Mouse (Mus musculus): ENCODE results near the gene Gm12830.

Gene Gm12830

DNA sequence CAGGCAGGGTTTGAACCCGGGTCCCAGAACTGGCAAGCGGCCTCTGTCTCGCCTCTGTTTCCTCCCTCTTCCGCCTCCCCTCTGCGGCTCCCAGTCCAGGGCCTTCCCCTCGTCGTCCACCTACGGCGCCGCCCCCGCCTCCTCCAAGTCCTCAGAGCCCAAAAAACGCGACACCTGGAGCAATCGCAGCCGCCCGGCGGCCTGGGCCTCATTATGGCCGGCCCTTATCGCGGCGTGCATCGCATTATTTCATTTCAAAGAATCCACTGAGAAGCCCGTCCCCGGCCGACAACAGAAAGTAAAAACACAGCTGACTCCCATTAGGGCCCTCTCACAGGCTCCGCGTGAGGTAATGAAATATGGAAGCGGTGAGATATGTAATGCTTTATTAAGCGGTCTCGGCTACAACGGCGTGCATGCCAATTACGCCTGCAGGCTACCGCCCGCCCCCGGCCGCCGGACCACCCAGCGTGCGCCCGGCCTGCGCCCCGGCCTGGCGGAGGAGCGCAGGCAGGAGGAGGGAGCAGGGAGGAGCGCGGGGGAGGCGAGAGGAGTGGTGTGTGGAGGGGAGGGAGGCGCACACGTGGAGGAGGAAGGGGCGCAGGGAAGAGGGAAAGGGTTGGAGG is at the start of gene Gm12830:
TSS of gene Gm12830 (plus strand) at position 156 of the 626 bp plus-strand sequence.
- no peak for DNase-seq (ENCODE audit: extremely low read depth, low read depth, low spot score)

DNA sequence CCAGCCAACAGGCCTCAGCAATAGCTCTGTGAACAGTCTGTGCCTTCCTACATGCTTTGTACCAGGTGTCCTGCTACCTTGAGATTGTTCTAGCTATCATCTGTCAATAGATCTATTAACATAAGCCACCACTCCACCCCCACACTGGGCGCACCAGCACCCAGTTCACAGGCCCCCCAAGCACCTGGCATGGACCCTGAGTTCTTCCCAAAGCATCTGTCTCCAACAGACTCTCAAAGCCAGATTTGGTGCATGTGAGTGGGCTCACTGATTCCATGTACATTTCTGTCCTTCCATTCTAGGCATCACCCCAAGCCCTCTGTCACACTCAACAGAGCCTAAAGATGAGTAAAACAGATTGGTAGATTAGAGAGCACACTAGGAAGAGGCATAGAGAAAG is 48.2 kb upstream of the Gm12830 start:
- DNase-seq (ENCODE audit: extremely low read depth, low read depth, low spot score) = no peak

DNA sequence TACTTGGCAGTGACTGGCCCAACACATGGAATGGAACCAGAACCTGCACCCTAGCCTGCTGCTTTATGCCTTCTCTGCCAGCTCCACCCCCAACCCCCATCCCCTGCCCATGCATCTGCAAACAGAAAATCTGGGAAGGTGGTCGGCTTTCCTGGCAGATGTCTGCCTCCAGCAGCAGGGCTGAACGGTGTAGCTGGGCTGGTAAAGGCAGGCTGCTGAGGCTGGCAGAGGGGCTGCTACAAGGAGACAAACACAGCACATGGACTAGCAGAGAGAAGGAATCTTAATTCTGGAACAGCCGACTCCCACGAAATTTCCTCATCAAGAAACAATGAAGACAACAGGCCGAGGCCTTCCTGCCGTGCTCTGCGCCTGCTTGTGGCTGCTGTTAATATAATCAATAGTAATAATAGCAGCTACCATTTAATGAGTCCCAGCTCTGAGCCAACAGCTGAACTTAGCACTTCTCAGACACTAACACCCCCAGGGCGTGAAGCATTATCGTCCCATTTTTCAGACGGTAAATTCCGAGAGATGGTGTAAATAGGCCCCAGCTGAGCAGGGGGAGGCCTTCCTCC is 43.8 kb upstream of the Gm12830 start:
- no peak for DNase-seq (ENCODE audit: extremely low read depth, low read depth, low spot score)

DNA sequence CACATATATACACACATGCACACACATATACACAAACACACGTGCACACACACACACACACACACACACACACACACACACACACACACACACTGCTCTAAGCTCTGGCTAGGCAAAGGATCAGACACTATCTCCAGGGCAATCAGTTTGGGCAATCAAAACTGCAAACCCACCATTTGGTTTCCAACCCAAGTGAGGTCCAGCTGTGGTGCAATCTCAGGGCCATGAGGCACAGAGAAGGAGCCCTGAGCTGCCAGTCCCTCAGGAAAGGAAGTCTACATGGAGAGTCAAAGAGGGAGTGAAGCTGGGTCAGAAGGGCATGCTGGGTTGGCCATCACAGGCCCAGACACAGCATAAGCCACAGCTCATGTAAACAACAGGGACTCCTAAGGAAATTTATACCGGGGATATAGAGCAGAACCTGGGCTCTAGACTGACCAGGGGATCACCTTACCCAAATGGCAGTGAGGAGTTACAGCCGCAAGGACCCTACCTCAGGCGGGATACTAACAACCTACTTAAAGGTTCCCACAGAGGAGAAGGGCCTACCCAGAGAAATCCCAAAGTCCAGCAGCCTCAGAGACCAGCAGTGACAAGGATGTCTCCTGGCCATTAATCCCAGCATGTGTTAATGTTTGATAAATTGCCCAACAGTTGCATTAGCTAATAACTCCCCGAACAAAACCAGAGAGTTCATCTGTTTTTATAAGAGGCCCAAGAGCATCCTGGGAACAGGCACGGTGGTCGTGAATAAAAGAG is 42.6 kb upstream of the Gm12830 start:
- DNase-seq (ENCODE audit: extremely low read depth, low read depth, low spot score) = no peak

DNA sequence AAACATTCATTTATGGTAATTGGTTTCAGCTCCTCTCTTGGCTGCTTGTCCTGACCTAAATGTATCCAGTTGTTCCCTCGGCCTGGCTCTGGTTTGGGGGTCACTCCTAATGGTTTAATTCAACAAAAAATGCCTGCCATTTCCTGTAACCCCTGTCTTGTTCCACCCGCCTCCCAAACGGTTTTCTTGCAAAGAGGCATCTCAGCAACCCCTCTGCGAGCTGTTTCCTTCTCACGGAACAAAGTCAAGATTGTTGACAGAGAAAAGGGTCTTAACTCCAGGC is 42.1 kb upstream of the Gm12830 start:
- no peak for DNase-seq (ENCODE audit: extremely low read depth, low read depth, low spot score)

DNA sequence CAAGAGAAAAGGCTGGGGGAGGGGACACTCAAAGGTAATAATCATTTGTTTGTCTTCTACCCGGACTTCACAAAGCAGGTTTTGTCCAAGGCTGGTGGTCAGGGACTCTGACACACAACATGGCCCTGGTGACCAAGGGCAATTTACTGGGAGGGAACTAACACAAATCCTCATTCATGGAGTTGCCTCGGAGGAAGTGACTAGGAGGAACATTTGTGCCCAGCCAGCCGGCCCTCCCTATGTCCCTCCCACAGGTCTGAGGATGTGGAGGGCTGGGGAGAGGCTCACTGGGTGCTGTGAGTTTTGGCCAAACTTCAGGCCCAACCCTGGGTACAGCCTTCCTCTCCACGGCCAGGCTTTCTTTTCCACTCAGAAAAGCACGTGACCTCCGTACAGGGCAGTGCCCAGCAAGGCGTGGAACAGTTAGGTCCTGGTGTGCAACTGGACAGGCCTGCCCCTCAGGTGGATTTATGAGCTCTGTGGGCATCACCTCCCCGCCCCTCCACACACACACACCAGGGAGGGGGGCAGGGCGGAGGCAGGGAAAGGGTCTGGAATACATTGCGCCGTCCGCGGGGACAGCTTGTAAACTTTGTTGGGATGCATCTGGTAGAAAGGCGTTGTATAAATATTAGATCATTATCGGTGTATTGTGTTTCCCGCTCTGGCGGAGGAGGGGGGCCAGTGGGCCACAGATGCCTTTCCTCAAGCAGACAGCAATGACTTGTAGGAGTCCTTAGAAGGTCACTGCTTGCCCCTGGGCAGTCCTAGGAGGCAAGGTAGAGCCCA is 41.6 kb upstream of the Gm12830 start:
- no peak for DNase-seq (ENCODE audit: extremely low read depth, low read depth, low spot score)

DNA sequence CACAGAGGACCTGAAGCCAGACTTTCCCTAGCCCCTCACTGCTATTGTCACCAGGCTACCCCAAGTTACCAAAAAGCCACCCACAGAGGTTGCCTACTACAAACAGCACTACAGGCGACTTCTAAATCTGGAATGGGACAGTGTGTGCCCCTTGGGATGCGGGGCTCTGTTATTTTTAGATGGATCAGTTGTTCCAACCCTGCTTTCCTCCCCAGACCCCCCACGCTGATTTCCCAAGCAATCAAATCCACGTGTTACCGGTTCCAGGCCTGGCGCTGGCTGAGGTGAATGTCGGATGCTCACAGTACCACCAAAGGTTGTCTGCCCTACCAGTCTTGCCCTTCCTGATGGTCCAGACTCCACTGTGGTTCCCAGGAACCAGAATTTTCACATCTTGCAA is 38.7 kb upstream of the Gm12830 start:
- no peak for DNase-seq (ENCODE audit: extremely low read depth, low read depth, low spot score)

DNA sequence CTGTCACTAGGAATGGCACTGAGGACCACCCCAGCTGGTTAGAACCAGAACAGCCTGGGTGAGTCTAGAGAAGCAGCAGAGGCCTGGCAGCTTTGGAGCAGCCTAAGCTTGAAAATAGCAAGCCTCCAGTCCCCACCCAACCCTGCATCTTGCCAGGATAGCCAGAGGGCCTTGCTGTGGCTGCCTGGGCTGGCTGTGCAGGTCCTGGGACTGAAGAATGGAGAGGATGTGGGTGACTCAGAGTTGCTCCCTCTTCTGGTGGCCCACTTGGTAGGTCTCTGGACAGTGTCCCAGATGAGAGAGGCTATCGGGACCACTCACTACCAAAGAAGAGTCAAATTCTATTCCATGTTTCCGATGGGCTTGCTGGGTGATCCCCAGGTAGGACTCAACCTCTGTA is 36.8 kb upstream of the Gm12830 start:
- DNase-seq (ENCODE audit: extremely low read depth, low read depth, low spot score) = no peak

DNA sequence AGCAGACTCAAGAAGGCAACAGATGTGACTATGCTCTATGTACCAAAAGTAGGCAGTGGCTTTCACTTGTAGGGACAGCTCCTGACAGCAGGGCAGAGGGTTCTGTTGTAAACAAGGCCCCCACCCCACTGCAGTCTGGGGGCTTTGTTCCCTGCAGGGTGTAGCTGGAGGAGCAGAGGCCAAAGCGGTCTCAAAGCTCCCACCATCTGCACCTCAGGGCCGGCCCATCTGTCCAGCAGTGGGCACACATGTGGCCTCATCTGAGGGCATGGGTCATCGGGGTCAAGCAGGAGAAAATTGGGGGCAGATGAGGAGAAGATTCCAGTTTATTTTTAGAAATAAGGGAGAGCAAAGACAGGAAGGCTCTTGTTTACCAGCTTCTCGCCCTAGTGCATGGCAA is 32.7 kb upstream of the Gm12830 start:
- DNase-seq (ENCODE audit: extremely low read depth, low read depth, low spot score) = no peak

DNA sequence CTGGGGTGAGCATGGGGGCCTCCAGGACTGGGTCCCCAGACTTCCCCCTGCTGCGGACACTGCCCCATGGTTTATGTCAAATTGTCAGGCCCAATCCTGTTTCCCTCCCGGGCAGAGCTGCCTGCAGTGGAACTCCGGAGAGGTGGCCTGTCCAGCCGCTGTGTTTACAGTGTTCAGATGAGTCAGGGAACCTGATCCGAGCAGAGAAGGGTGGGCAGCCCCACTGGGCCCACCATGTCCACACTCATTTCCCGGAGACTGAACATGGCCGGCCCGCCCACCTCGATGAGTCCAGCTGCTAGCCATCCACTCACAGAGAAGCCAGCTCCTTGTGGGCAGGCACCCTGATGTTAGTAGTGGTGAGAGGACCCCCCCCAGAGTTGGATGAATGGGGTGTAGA is 29.9 kb upstream of the Gm12830 start:
- DNase-seq (ENCODE audit: extremely low read depth, low read depth, low spot score) = no peak

DNA sequence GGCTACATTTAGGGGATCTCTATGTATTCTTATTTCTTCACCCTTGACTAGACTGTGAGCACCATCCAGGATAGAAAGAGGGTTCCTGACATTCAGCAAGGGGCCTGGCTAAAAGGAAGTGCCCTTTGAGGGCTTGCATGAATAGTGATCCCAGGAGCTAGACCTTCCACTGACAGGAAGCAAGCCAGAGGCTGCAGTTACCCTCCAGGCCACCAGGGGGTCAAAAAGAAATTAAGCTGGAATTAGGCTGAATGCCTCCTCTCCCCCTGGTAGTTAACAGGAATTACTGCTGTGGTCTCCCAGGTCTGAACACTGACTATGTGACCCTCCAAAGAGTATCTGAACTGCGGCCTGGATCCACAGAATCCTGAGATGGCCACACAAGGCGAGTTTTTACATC is 27.7 kb upstream of the Gm12830 start:
- no peak for DNase-seq (ENCODE audit: extremely low read depth, low read depth, low spot score)

DNA sequence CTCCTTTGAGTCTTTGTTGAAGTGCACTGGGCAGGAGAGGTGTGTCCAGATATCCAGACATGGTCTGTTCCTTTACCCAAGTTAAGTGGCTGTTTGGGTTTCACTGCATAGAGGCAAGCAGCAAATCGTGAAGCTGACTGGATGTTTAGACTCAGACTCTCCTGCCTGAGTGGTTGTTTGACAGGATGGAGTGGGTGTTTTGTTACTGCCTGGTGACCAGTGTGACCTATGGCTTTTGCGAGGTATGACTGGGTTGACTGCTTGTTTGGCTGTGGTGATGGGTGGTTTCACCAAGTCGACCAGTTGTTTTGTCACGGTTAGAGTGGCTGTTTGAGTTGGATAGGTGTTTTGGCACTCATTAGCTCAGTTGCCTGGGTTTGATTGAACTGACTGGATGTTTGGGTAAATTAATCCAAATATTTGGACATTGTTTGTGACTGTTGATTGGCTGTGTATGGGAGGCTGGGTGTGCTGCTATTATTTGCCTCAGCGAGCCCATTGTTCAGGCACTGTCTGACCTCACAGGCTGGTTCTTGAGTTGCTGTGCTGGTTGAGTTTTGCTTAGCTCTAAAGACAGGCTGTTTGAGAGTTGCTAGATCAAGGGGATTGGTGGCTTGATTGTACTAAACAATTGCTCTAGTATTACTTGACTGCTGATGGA is 24.1 kb upstream of the Gm12830 start:
- DNase-seq (ENCODE audit: extremely low read depth, low read depth, low spot score) = no peak

DNA sequence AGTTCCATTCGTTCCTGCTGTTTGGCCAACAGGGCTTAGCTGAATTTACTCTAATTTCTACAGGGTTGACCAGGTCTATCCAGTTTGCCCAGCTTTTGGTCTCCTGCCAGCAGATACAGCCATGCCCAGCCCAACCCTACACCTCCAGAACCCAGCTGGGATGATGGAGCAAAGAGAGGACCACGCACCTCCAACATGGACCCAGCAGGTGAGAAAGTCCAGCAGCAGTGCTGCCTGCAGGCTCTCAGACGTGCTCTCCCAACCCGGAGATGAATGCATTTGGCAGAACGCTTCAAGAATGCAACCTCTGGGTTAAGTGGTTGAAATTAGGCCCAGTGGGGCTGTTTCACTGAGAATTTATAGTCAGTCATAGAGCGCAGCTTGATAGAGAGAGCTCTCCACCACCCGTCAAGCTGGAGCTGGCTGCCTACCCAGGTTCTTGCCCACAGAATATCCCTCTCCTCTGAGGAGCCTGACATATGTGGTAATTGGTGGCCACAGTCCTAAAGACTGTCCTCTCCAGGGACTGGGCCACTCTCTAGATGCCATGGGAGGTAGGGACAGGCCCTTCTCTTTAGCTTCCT is 23.4 kb upstream of the Gm12830 start:
- no peak for DNase-seq (ENCODE audit: extremely low read depth, low read depth, low spot score)

DNA sequence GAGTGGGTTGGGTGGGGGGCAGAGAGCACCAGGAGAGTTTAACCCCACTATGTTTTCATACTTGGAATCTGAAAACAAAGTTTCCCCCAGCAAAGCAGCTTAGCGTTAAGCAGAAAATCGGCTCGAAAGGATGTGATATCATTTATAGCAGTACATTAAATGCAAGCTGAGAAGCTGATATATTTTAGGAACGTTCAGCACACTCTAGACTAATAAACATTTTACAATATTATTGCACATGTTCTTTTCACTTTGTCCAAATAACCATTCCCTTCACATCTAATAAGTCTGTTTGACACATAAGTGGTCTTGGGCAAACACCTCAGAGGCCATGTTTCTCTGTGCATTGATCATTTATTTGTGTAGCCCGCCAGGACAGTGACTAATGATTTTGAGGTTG is 17.4 kb upstream of the Gm12830 start:
- DNase-seq (ENCODE audit: extremely low read depth, low read depth, low spot score) = no peak

DNA sequence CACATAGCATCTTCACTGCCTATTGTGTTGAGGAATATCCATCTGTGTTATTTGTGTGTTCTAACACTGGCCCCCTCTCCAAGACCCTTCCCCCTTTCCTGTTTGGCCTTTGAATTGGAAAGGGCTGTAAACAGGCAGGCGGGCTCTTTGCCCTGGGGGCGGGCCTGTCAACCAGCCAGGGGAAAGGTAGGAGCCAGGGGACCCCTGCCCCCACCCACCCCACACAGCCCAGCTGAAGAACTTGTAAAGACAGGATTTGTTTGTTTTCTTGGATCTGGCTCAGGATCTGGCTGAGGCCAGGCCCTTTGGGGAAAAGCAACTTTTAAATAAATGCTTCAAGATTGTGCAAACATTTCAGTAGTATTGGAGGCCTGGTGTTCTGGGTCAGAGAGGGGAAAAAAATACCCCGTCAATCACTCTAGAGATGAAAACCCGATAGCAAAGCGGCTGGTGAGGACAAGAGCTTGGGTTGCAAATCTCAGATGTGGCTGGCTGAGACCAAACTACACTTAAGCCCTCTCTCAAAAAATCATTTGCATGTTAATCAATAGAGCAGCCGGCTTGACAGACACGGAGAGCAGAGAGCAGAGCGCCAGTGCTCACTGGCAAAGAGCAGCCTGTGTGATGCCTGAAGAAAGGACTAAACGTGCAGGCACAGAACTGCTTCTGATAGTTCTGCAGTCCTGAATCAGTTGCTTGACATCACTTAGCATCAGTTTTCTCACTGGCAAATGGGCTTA is 2.4 kb upstream of the Gm12830 start:
- no peak for DNase-seq (ENCODE audit: extremely low read depth, low read depth, low spot score)

DNA sequence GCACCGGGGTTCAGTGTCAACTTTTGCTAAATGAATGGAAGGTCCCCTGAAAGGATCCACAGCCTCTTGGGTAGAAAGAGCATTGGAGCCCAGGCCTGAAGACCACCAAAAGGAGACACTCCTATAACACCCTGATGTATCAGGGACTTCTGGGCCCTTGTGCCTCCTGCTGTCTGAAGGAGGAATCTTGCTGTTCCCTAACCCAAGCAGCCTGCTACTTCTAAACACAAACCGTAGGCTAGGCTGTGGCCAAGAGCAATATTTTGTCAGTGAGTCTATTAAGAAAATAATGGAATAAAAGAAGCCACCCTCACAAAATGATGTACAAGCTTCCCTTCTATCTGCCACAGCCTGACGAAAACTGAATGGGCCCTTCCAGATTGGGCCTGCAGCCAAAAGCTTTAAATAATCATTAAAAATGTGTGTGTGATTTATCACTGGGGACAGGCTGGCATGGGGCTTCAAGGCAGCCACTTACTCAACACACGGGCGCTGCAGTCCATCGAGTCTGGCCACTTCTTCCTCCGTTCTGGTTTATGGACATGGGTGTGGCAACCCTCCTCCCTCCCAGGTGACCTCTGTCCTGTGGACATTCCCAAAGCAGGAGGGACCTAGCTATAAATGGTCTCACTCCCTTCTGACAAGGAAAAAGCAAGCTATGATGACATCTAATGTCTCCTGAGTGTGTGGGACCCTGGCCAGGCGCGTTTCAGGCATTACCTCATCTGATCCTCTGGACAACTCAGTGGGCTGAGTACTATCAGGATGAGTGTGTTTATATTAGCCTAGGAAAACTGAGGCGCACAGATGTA is 13.5 kb downstream of the Gm12830 start:
- DNase-seq (ENCODE audit: extremely low read depth, low read depth, low spot score) = no peak

DNA sequence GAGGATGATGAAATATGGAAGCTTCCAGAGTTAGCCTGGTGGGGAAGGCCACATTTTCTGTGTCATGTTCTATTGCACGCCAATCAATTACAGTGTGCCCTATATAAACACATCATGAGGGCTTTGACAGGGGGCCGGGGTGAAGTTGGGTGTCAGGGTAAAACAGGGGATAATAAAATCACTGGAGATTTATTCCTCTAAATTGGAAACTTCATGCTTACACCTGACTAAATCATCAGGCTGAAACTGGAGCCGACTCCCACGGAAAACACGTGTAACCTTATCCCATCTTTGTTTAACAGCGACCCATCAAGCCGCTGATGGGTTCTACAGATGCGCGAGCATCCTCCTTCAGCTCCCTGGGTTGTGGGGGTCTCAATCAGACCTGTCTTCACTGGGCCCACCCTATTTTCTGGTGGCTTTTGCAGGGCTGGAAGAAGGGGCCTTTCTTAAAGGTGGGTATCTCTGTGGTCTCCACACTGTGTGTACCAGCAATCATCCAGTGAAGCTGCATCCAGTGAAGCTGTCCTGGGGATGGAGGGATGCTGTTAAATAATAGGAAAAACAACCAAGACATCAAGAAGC is 19.9 kb downstream of the Gm12830 start:
- no peak for DNase-seq (ENCODE audit: extremely low read depth, low read depth, low spot score)

DNA sequence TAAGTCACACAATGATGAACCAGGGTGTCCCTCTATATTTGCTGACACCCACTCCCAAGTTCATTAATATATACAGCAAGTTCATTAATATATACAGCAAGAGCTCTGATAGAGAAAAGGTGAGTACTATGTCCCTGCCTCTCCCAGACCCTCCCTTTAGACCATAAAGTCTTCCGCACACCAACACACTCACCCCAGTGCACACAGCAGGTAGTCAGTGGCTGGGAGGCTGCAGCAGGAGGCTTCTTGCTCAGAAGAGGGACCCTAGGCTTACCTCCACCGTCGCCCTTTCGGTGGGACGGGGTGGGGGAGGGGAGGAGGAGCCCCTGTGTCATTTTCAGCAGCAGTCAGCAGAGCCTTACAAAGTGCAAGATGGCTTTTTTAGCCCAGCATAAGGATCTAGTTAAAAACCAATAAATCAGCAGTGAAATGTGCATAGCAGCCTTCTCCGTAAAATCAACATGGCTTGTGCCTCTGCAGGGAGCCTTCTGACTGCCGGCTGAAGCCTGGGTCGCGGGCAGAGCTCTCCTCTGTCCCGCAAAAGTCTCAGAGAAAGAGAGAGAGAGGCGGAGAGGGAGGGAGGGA is 20.9 kb downstream of the Gm12830 start:
- DNase-seq (ENCODE audit: extremely low read depth, low read depth, low spot score) = no peak
